Mouse (Mus musculus): Measurements from ENCODE around the gene AB124611.

DNA sequence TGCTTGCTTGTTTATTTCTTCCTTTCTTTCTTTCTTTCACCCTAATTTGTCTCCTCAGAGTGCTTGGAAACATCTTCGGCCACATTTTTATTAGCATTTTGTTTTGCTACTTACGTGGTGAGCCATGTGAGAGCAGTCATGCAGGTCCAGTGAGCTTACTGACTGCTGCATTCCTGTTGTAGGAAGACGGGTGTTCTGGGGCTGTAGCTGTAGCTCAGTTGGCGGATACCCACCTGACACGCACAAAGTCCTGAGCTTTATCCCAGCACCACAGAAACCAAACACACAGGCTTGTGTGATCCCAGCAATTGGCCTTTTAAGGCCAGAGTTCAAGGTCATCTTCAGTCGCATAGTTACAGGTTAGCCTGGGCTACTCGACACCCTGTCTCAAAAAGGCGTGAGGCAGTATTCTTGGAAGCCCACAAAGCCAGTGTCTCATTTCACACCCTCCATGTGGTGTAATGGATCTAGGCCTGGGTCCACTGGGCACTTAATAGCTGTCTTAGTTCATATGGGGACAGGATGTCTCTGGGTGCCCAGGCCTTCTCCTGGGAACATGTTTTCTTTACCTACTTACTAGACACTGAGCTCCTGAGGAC lies 42.8 kb downstream of the AB124611 start:
- TF ChIP-seq CTCF (IDR thresholded peaks at IDR 0.05; ENCODE audit: insufficient read depth, low read length), result no peak
- TF ChIP-seq POLR2A (IDR thresholded peaks at IDR 0.05; ENCODE audit: borderline replicate concordance, extremely low read depth, low read depth, low read length), result no peak

All from lung, adult 2 months (tissue).